Comparison of ENCODE assay signal across 8 mouse cellular contexts in the genomic region with DNA sequence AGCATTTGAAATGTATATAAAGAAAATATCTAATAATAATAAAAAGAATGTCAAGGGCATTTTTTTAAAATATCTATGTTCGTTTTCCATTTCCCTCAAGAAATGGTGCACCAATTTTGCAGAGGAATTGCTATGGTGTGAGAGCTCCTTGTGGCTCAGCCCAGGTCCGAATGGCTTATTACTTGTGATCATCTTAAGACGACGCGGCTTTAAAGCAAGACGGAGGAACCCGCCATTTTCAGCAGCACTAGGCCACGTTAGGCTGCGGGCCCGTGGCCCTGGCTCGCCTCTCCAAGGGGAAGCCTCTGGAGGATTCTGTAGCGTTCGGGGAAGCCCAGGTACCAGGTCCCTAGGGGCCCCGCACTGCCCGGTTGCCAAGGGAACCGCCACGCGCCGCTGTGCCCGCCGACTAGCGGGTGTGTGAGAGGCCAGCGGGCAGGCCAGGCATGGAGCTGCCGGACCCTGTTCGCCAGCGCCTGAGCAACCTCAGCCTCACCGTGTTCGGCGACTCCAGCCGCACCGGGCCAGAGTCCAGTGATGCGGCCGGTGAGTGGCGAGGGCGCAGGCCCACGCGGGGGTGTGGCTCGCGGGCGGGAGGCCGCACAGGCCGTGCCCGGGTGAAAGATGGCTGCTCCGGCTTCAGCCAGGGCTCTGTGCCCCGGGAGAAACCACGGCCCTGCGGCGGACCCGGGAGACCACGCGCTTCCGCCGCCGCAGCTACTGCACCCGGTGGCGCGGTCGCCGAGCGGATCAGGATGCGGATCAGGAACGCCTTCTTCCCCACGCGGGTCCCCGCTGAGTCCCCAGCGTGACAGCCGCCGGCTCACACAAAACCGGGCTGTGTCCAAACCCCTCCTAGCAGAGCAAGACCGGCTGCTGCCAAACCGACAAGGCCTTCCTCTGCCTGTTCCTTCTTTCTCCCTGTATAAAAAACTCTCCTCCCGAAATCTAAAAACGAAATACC. TPM values are rescaled to one million over a fixed set of nuclear protein-coding genes. Genes with fewer than 3 reads are reported as not detected.
DNase-seq lines count a peak whose midpoint lies in the region; ATAC-seq and TF ChIP-seq lines count a peak whose summit lies in the region.

TSS of gene Tmem17 (plus strand) at position 51 of the 964 bp plus-strand sequence.

- peak within 1 kb of the TSS; percentile 94 for H3K27ac ChIP-seq in forebrain, embryonic 12.5 days
- H3K27ac ChIP-seq in heart, embryonic 16.5 days (ENCODE audit: low read length) = peak within 1 kb of the TSS; percentile 86
- H3K27ac ChIP-seq in liver, embryonic 14.5 days = peak within 1 kb of the TSS; percentile 31; the same call in 1 of the 2 replicates
- H3K27ac ChIP-seq in stomach, embryonic 15.5 days = peak within 1 kb of the TSS; percentile 94

- TF ChIP-seq EP300 in liver, embryonic 14.5 days (IDR thresholded peaks at IDR 0.05; ENCODE audit: low read depth) = no peak

- H3K36me3 ChIP-seq in forebrain, embryonic 12.5 days (replicated peaks) = 0 out of 2 replicates have a peak, but pooled peaks cover 4% of the 10 kb centered on the region
- H3K36me3 ChIP-seq in heart, embryonic 16.5 days (ENCODE audit: control insufficient read depth, insufficient read depth) = 0 out of 2 replicates have a peak, but pooled peaks cover under 1% of the 10 kb centered on the region
- H3K36me3 ChIP-seq in liver, embryonic 14.5 days (replicated peaks; ENCODE audit: control insufficient read depth, insufficient read depth, low read depth) = no peaks in the 10 kb centered on the region
- no peaks in the 10 kb centered on the region for H3K36me3 ChIP-seq in stomach, embryonic 15.5 days

- TF ChIP-seq CTCF in liver, embryonic 14.5 days (IDR thresholded peaks at IDR 0.05; ENCODE audit: low read depth) = no peak

- no peaks in the 10 kb centered on the region for H3K27me3 ChIP-seq in forebrain, embryonic 12.5 days
- H3K27me3 ChIP-seq in heart, embryonic 16.5 days (ENCODE audit: control insufficient read depth, insufficient read depth, low read length) = no peaks in the 10 kb centered on the region
- no peaks in the 10 kb centered on the region for H3K27me3 ChIP-seq in liver, embryonic 14.5 days (ENCODE audit: control insufficient read depth, insufficient read depth, low read length)
- H3K27me3 ChIP-seq in stomach, embryonic 15.5 days (replicated peaks) = no peaks in the 10 kb centered on the region

- WGBS in forebrain, embryonic 12.5 days = 1% methylated on average over 73 of the region's 73 CpGs
- under 1% methylated on average over 73 of the region's 73 CpGs for WGBS in heart, embryonic 16.5 days
- 1% methylated on average over 71 of the region's 73 CpGs for WGBS in liver, embryonic 14.5 days (ENCODE audit: insufficient replicate concordance)
- WGBS in stomach, embryonic 15.5 days = under 1% methylated on average over 73 of the region's 73 CpGs

- H3K4me1 ChIP-seq in forebrain, embryonic 12.5 days = 0 out of 2 replicates have a peak, but pooled peaks cover 7% of the 10 kb centered on the region
- 0 out of 2 replicates have a peak, but pooled peaks cover 3% of the 10 kb centered on the region for H3K4me1 ChIP-seq in heart, embryonic 16.5 days (ENCODE audit: control insufficient read depth, insufficient read depth, low read length)
- H3K4me1 ChIP-seq in liver, embryonic 14.5 days (replicated peaks; ENCODE audit: control insufficient read depth in 2 of 2, insufficient read depth in 2 of 2, low read length in 1 of 2) = 0 out of 4 replicates have a peak, but pooled peaks cover 0 to 1% of the 10 kb centered on the region in 2 experiments
- H3K4me1 ChIP-seq in stomach, embryonic 15.5 days = no peaks in the 10 kb centered on the region

- ATAC-seq in CD4-positive, CD25-positive, alpha-beta regulatory T cell, adult 4 months = peak; percentile 89
- ATAC-seq in forebrain, embryonic 12.5 days (ENCODE audit: low FRiP score) = peak; percentile 95
- peak; percentile 93 for ATAC-seq in heart, embryonic 16.5 days (replicated peaks; ENCODE audit: extremely low read depth, insufficient read depth, low FRiP score)
- ATAC-seq in liver, embryonic 14.5 days (ENCODE audit: insufficient read depth) = peak; percentile 91
- peak; percentile 93 for ATAC-seq in stomach, embryonic 15.5 days (ENCODE audit: insufficient read depth, low FRiP score, low read depth)

- H3K4me2 ChIP-seq in forebrain, embryonic 12.5 days = peak within 1 kb of the TSS; percentile 68
- peak within 1 kb of the TSS; percentile 81 for H3K4me2 ChIP-seq in heart, embryonic 16.5 days (ENCODE audit: low read depth, low read length)
- peak within 1 kb of the TSS; percentile 79 for H3K4me2 ChIP-seq in liver, embryonic 14.5 days (ENCODE audit: low read depth)
- peak within 1 kb of the TSS; percentile 61 for H3K4me2 ChIP-seq in stomach, embryonic 15.5 days

- no peaks in the 10 kb centered on the region for H3K9me3 ChIP-seq in forebrain, embryonic 12.5 days
- no peaks in the 10 kb centered on the region for H3K9me3 ChIP-seq in heart, embryonic 16.5 days (replicated peaks; ENCODE audit: control insufficient read depth, low read length)
- H3K9me3 ChIP-seq in liver, embryonic 14.5 days (ENCODE audit: control insufficient read depth, low read length) = no peaks in the 10 kb centered on the region
- H3K9me3 ChIP-seq in stomach, embryonic 15.5 days = no peaks in the 10 kb centered on the region

- peak; percentile 47 for DNase-seq in c-Kit-positive CD71-negative TER-119-negative erythroid progenitor cells, embryonic 14.5 days (ENCODE audit: low read depth)
- peak; percentile 92 to 97 for DNase-seq in kidney, postnatal 36 days
- DNase-seq in liver, embryonic 14.5 days (ENCODE audit: low read depth in 3 of 3, low spot score in 3 of 3) = peak; percentile 33 to 44 (median 36)
- DNase-seq in neural tube, embryonic 10.5 days (ENCODE audit: extremely low spot score, low spot score) = peak; percentile 90

- peak within 1 kb of the TSS; percentile 75 for H3K4me3 ChIP-seq in forebrain, embryonic 12.5 days (replicated peaks)
- peak within 1 kb of the TSS; percentile 88 for H3K4me3 ChIP-seq in heart, embryonic 16.5 days (ENCODE audit: low read length)
- peak within 1 kb of the TSS; percentile 76 to 79 for H3K4me3 ChIP-seq in liver, embryonic 14.5 days (ENCODE audit: insufficient read depth in 1 of 2, low read depth in 2 of 2, low read length in 2 of 2)
- H3K4me3 ChIP-seq in stomach, embryonic 15.5 days (replicated peaks) = peak within 1 kb of the TSS; percentile 57

- H3K9ac ChIP-seq in forebrain, embryonic 12.5 days = peak within 1 kb of the TSS; percentile 87
- peak within 1 kb of the TSS; percentile 97 for H3K9ac ChIP-seq in heart, embryonic 16.5 days (ENCODE audit: low read length)
- H3K9ac ChIP-seq in liver, embryonic 14.5 days (replicated peaks) = peak within 1 kb of the TSS; percentile 78
- H3K9ac ChIP-seq in stomach, embryonic 15.5 days = peak within 1 kb of the TSS; percentile 75

RNA-seq across cellular contexts. Expression of gene Tmem17, which starts in this region (rescaled TPM):
- polyA plus RNA-seq in CD4-positive, CD25-positive, alpha-beta regulatory T cell, adult 4 months (2017; shearing (Covaris generic)) = 1 to 10 TPM; 1.8 TPM
- polyA plus RNA-seq in forebrain, embryonic 12.5 days (2016; fragmentation: Nextera tagmentation; extraction: Ambion mirVana) = 13.6 and 14.1 TPM in 2 replicates
- polyA plus RNA-seq in heart, embryonic 16.5 days (2015; fragmentation: Nextera tagmentation; extraction: Ambion mirVana) = 8.9 and 10.5 TPM in 2 replicates
- 1.0 and 1.1 TPM in 2 replicates for polyA plus RNA-seq in liver, embryonic 14.5 days (2012; rRNA removed)
- 1.4 and 1.6 TPM in 2 replicates for polyA plus RNA-seq in liver, embryonic 14.5 days (2014; fragmentation: Nextera tagmentation; extraction: Ambion mirVana)
- 12.0 and 12.4 TPM in 2 replicates for polyA plus RNA-seq in stomach, embryonic 15.5 days (2015; fragmentation: Nextera tagmentation; extraction: Ambion mirVana)

Comparison
In these comparisons a context has a peak if more than half of its experiments do, and no peak if none do; other contexts are left out.
1. Peak in every context shown above with its lines: DNase-seq, ATAC-seq, H3K4me3 ChIP-seq and H3K27ac ChIP-seq.
2. DNase-seq: peak in every context shown above with its lines; median percentile 94 in kidney, postnatal 36 days; 90 in neural tube, embryonic 10.5 days; 47 in c-Kit-positive CD71-negative TER-119-negative erythroid progenitor cells, embryonic 14.5 days; 36 in liver, embryonic 14.5 days.
3. H3K27ac ChIP-seq: peak in every context shown above with its lines; median percentile 94 in forebrain, embryonic 12.5 days; 94 in stomach, embryonic 15.5 days; 86 in heart, embryonic 16.5 days; 31 in liver, embryonic 14.5 days.